Mouse (Mus musculus): ENCODE measurements around the gene Ppp3ca. TPM values are rescaled to one million over a fixed set of nuclear protein-coding genes. Genes with fewer than 3 reads are reported as not detected.
"Not testable (repeated sequence)": the region's sequence is repeated elsewhere in the genome, so short reads cannot be mapped to it uniquely, and the experiment has no call there.

Gene Ppp3ca
- polyA plus RNA-seq, 1 experiment = 29.4 TPM

GRCm38 (mm10) chr3:136689793-136690543 is 20.0 kb downstream of the Ppp3ca start:
- H3K4me1 ChIP-seq (ENCODE audit: control insufficient read depth, insufficient read depth, low read length) = no peaks in the 10 kb centered on the region
- TF ChIP-seq POLR2A (IDR thresholded peaks at IDR 0.05; ENCODE audit: insufficient read depth, low read length) (no peak), EP300 (IDR thresholded peaks at IDR 0.05; ENCODE audit: insufficient read depth, low read depth, low read length) (no peak), CTCF (IDR thresholded peaks at IDR 0.05; ENCODE audit: low read depth, low read length) (no peak)
- no peak overlapping the region for H3K4me3 ChIP-seq (ENCODE audit: low read depth, low read length)

GRCm38 (mm10) chr3:136691984-136692383 is 22.1 kb downstream of the Ppp3ca start:
- no peak for TF ChIP-seq POLR2A (IDR thresholded peaks at IDR 0.05; ENCODE audit: insufficient read depth, low read length)
- no peak for TF ChIP-seq EP300 (IDR thresholded peaks at IDR 0.05; ENCODE audit: insufficient read depth, low read depth, low read length)
- TF ChIP-seq CTCF (IDR thresholded peaks at IDR 0.05; ENCODE audit: low read depth, low read length) = no peak
- no peaks in the 10 kb centered on the region for H3K4me1 ChIP-seq (ENCODE audit: control insufficient read depth, insufficient read depth, low read length)
- no peak overlapping the region for H3K4me3 ChIP-seq (ENCODE audit: low read depth, low read length)
- no peaks in the 10 kb centered on the region for H3K36me3 ChIP-seq (ENCODE audit: control insufficient read depth, insufficient read depth, low read length, poor library complexity, severe bottlenecking)
- H3K27ac ChIP-seq (ENCODE audit: insufficient read depth, low read length) = no peak overlapping the region
- no peaks in the 10 kb centered on the region for H3K9me3 ChIP-seq (replicated peaks; ENCODE audit: control insufficient read depth, insufficient read depth, low read length, poor library complexity, severe bottlenecking)
- no peaks in the 10 kb centered on the region for H3K27me3 ChIP-seq (ENCODE audit: control insufficient read depth, insufficient read depth, low read length, poor library complexity, severe bottlenecking)
- no peak overlapping the region for H3K9ac ChIP-seq (ENCODE audit: low read depth, poor library complexity, severe bottlenecking)

More at GRCm38 (mm10) chr3:136689793-136690543, 20.0 kb downstream of the Ppp3ca start:
- no peaks in the 10 kb centered on the region for H3K36me3 ChIP-seq (ENCODE audit: control insufficient read depth, insufficient read depth, low read length, poor library complexity, severe bottlenecking)
- H3K27ac ChIP-seq (ENCODE audit: insufficient read depth, low read length) = no peak overlapping the region
- no peaks in the 10 kb centered on the region for H3K27me3 ChIP-seq (ENCODE audit: control insufficient read depth, insufficient read depth, low read length, poor library complexity, severe bottlenecking)
- no peaks in the 10 kb centered on the region for H3K9me3 ChIP-seq (replicated peaks; ENCODE audit: control insufficient read depth, insufficient read depth, low read length, poor library complexity, severe bottlenecking)
- H3K9ac ChIP-seq (ENCODE audit: low read depth, poor library complexity, severe bottlenecking) = no peak overlapping the region

- TF ChIP-seq EP300 (IDR thresholded peaks at IDR 0.05; ENCODE audit: insufficient read depth, low read depth, low read length) (no peak), CTCF (IDR thresholded peaks at IDR 0.05; ENCODE audit: low read depth, low read length) (no peak), POLR2A (IDR thresholded peaks at IDR 0.05; ENCODE audit: insufficient read depth, low read length) (no peak)
- H3K9ac ChIP-seq (ENCODE audit: low read depth, poor library complexity, severe bottlenecking) = no peak overlapping the region
- H3K4me1 ChIP-seq (ENCODE audit: control insufficient read depth, insufficient read depth, low read length) = no peaks in the 10 kb centered on the region
- H3K27me3 ChIP-seq (ENCODE audit: control insufficient read depth, insufficient read depth, low read length, poor library complexity, severe bottlenecking) = no peaks in the 10 kb centered on the region
- no peaks in the 10 kb centered on the region for H3K36me3 ChIP-seq (ENCODE audit: control insufficient read depth, insufficient read depth, low read length, poor library complexity, severe bottlenecking)
- H3K27ac ChIP-seq (ENCODE audit: insufficient read depth, low read length) = no peak overlapping the region
- H3K9me3 ChIP-seq (replicated peaks; ENCODE audit: control insufficient read depth, insufficient read depth, low read length, poor library complexity, severe bottlenecking) = no peaks in the 10 kb centered on the region
- no peak overlapping the region for H3K4me3 ChIP-seq (ENCODE audit: low read depth, low read length)
These were observed 23.6 kb downstream of the Ppp3ca start for GRCm38 (mm10) chr3:136693547-136693946.

- Histone ChIP-seq H3K4me3 (ENCODE audit: low read depth, low read length) (no peak overlapping the region), H3K27me3 (ENCODE audit: control insufficient read depth, insufficient read depth, low read length, poor library complexity, severe bottlenecking) (no peaks in the 10 kb centered on the region), H3K27ac (ENCODE audit: insufficient read depth, low read length) (no peak overlapping the region), H3K36me3 (ENCODE audit: control insufficient read depth, insufficient read depth, low read length, poor library complexity, severe bottlenecking) (no peaks in the 10 kb centered on the region), H3K9me3 (replicated peaks; ENCODE audit: control insufficient read depth, insufficient read depth, low read length, poor library complexity, severe bottlenecking) (no peaks in the 10 kb centered on the region), H3K4me1 (ENCODE audit: control insufficient read depth, insufficient read depth, low read length) (no peaks in the 10 kb centered on the region), H3K9ac (ENCODE audit: low read depth, poor library complexity, severe bottlenecking) (no peak overlapping the region)
- TF ChIP-seq CTCF (IDR thresholded peaks at IDR 0.05; ENCODE audit: low read depth, low read length) = no peak
These were observed 27.8 kb downstream of the Ppp3ca start for GRCm38 (mm10) chr3:136697626-136698191.

- not testable (repeated sequence) for H3K9ac ChIP-seq (ENCODE audit: low read depth, poor library complexity, severe bottlenecking); H3K27me3 ChIP-seq (ENCODE audit: control insufficient read depth, insufficient read depth, low read length, poor library complexity, severe bottlenecking); H3K9me3 ChIP-seq (replicated peaks; ENCODE audit: control insufficient read depth, insufficient read depth, low read length, poor library complexity, severe bottlenecking); H3K4me1 ChIP-seq (ENCODE audit: control insufficient read depth, insufficient read depth, low read length); H3K4me3 ChIP-seq (ENCODE audit: low read depth, low read length); H3K36me3 ChIP-seq (ENCODE audit: control insufficient read depth, insufficient read depth, low read length, poor library complexity, severe bottlenecking); H3K27ac ChIP-seq (ENCODE audit: insufficient read depth, low read length)
These were observed 29.8 kb downstream of the Ppp3ca start for GRCm38 (mm10) chr3:136699711-136700110.

GRCm38 (mm10) chr3:136700447-136701009 is 30.6 kb downstream of the Ppp3ca start:
- Histone ChIP-seq H3K27ac (ENCODE audit: insufficient read depth, low read length) (no peak overlapping the region), H3K36me3 (ENCODE audit: control insufficient read depth, insufficient read depth, low read length, poor library complexity, severe bottlenecking) (no peaks in the 10 kb centered on the region), H3K27me3 (ENCODE audit: control insufficient read depth, insufficient read depth, low read length, poor library complexity, severe bottlenecking) (no peaks in the 10 kb centered on the region), H3K9ac (ENCODE audit: low read depth, poor library complexity, severe bottlenecking) (no peak overlapping the region), H3K4me1 (ENCODE audit: control insufficient read depth, insufficient read depth, low read length) (no peaks in the 10 kb centered on the region), H3K9me3 (replicated peaks; ENCODE audit: control insufficient read depth, insufficient read depth, low read length, poor library complexity, severe bottlenecking) (no peaks in the 10 kb centered on the region), H3K4me3 (ENCODE audit: low read depth, low read length) (no peak overlapping the region)
- TF ChIP-seq CTCF (IDR thresholded peaks at IDR 0.05; ENCODE audit: low read depth, low read length) (no peak), EP300 (IDR thresholded peaks at IDR 0.05; ENCODE audit: insufficient read depth, low read depth, low read length) (no peak), POLR2A (IDR thresholded peaks at IDR 0.05; ENCODE audit: insufficient read depth, low read length) (no peak)

All from ES-Bruce4 (cell line).